In genomic region chr9:106729416-106729815, GRCm38 (mm10) we compare ENCODE assay signal across 16 mouse cellular contexts.
"Had no signal": no experiment of that assay in that cellular context is flagged by ENCODE, and none has a peak within 500 bp of the region (broad histone marks: within the 10 kb centered on the region; RNA-seq: fewer than 3 reads in every experiment).

No protein-coding gene starts in this region.

- H3K4me2 ChIP-seq: neural tube, embryonic 13.5 days; neural tube, embryonic 15.5 days; stomach, embryonic 15.5 days had no signal

- H3K27ac ChIP-seq: neural tube, embryonic 13.5 days; neural tube, embryonic 15.5 days; stomach, embryonic 15.5 days; stomach, postnatal 0 days had no signal

- H3K9me3 ChIP-seq: neural tube, embryonic 13.5 days; neural tube, embryonic 15.5 days; stomach, embryonic 15.5 days had no signal

- H3K27me3 ChIP-seq: neural tube, embryonic 13.5 days; neural tube, embryonic 15.5 days; stomach, embryonic 15.5 days had no signal

- DNase-seq: retina, postnatal 1 day; right cerebral cortex, adult 18-20 months; right cerebral cortex, postnatal 14 days; right cerebral cortex, postnatal 25 days; right cerebral cortex, postnatal 4 days; spleen, adult 18-20 months; thymus, adult 18-20 months; thymus, adult 2 months; thymus, postnatal 14 days; thymus, postnatal 25 days; thymus, postnatal 36 days; thymus, postnatal 4 days had no signal

- H3K36me3 ChIP-seq: neural tube, embryonic 13.5 days; neural tube, embryonic 15.5 days; stomach, embryonic 15.5 days had no signal

- H3K4me3 ChIP-seq: neural tube, embryonic 13.5 days; neural tube, embryonic 15.5 days; stomach, embryonic 15.5 days had no signal

- H3K9ac ChIP-seq: neural tube, embryonic 13.5 days; neural tube, embryonic 15.5 days; stomach, embryonic 15.5 days had no signal

- H3K4me1 ChIP-seq: neural tube, embryonic 13.5 days; neural tube, embryonic 15.5 days; stomach, embryonic 15.5 days had no signal
